Mouse (Mus musculus) brain, embryonic 14.5 days (tissue): ENCODE results near the gene Med7.

ENCODE experiments used
- CTCF ChIP-seq: fragments of 200-500 bp; IDR thresholded peaks from 2 replicates; pipeline ENCODE4 v1.5.1; 2012; ENCODE audit warnings: inconsistent platforms, mild to moderate bottlenecking, moderate library complexity, borderline replicate concordance; ENCODE audit not compliant: insufficient read depth, insufficient read length; ENCODE audit errors: extremely low read depth
- POLR2A ChIP-seq: fragments of 200-500 bp; IDR thresholded peaks from 2 replicates; pipeline ENCODE4 v1.6.1; 2012; ENCODE audit warnings: mild to moderate bottlenecking, inconsistent platforms, borderline replicate concordance; ENCODE audit not compliant: poor library complexity, insufficient read depth, insufficient read length, severe bottlenecking; ENCODE audit errors: extremely low read depth

GRCm38 (mm10) chr11:46461931-46462330, 25.2 kb downstream of the Med7 start:
- TF ChIP-seq POLR2A = no peak
- TF ChIP-seq CTCF = no peak
